Mouse (Mus musculus) hematopoietic stem cell, adult 5-6 weeks (primary cell): ENCODE results near the gene Nop2. TPM values are rescaled to one million over a fixed set of nuclear protein-coding genes. Genes with fewer than 3 reads are reported as not detected.
"Not testable (repeated sequence)": the region's sequence is repeated elsewhere in the genome, so short reads cannot be mapped to it uniquely, and the experiment has no call there.

Experiments
- ATAC-seq, 2 experiments: fragments of 125-278 bp in 1 of 2; replicated peaks in 1 of 2; 2 replicates each; pipeline ENCODE4 v1.8.0; 2016 to 2017; ENCODE audit warnings: inconsistent platforms in 2 of 2, mild to moderate bottlenecking in 2 of 2, moderate number of reproducible peaks in 2 of 2, low read depth in 1 of 2, moderate TSS enrichment in 1 of 2; ENCODE audit not compliant: low FRiP score in 2 of 2, poor library complexity in 2 of 2, severe bottlenecking in 2 of 2, insufficient read depth in 1 of 2, low TSS enrichment in 1 of 2
- total RNA-seq: library from RNA; stranded (forward); fragments of 172-1452, 232-1000 nt; gene quantifications from 2 replicates; pipeline ENCODE4 v1.2.3, GENCODE M21; 2017

Nop2 gene
- total RNA-seq, 1 experiment from 2014 or later = 63.4 TPM

DNA sequence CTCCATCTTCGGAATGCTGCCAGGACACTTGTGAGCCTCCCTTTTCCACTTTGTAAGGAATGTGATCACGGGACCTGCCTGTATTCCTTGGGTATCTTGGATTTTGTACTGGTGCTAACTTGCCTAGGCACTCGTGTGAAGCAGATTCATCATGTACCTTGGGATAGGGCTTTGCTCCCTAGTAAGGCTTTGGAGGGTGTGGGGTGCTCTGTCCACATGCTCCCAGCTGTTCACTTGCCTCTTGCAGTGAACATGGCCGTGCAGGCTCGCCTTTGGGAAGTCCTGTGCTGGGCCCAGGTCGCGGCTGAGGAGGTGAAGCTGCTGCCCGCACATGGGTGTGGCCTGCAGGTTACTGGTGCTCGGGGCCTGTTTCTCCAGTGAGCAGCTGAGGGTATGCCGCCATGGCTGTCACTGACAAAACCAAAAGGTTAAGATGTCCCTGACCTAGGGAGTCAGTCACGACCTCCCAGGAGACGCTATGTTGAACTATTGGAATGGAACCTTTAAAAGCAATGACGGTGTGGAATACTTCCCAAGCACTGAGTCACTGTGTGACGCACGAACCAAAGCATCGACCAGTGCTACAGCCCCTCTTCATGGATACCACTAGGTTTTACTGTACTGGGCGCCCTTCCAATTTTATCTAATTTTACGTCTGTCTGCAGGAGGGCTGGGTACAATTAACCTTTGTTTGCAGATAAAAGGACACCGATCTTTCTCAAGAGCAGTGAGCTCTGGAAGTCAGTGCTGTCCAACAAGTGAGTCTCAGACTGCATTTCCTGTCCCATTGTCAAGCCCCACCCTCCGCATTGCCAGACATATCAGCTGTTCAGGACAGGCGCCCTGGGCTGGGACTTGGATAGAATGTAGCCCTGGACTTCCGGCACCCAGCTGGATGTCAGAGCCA lies 29.4 kb downstream of the Nop2 start:
- no peak for ATAC-seq

DNA sequence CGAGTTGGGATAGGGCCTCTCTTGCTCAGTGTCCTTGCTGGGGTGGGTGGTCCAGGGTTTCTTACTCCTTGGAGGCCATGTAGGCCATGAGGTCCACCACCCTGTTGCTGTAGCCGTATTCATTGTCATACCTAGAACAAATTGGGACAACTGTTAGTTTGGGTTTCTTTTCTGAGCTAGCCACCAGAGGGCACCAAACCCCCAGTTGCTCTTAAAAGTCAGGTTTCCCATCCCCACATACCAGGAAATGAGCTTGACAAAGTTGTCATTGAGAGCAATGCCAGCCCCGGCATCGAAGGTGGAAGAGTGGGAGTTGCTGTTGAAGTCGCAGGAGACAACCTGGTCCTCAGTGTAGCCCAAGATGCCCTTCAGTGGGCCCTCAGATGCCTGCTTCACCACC lies 30.3 kb downstream of the Nop2 start:
- ATAC-seq = not testable (repeated sequence)

DNA sequence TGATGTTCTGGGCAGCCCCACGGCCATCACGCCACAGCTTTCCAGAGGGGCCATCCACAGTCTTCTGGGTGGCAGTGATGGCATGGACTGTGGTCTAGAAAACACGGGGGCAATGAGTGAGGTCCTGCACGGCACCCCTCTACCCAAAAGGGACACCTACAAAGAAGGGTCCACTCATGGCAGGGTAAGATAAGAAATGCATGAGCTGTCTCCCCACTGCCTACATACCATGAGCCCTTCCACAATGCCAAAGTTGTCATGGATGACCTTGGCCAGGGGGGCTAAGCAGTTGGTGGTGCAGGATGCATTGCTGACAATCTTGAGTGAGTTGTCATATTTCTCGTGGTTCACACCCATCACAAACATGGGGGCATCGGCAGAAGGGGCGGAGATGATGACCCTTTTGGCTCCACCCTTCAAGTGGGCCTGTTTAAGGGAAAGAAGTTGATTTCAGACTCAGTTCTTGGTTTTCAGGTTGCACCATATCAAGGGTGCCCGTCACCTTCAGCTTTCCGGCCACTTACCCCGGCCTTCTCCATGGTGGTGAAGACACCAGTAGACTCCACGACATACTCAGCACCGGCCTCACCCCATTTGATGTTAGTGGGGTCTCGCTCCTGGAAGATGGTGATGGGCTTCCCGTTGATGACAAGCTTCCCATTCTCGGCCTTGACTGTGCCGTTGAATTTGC lies 31.1 kb downstream of the Nop2 start:
- ATAC-seq = not testable (repeated sequence)

DNA sequence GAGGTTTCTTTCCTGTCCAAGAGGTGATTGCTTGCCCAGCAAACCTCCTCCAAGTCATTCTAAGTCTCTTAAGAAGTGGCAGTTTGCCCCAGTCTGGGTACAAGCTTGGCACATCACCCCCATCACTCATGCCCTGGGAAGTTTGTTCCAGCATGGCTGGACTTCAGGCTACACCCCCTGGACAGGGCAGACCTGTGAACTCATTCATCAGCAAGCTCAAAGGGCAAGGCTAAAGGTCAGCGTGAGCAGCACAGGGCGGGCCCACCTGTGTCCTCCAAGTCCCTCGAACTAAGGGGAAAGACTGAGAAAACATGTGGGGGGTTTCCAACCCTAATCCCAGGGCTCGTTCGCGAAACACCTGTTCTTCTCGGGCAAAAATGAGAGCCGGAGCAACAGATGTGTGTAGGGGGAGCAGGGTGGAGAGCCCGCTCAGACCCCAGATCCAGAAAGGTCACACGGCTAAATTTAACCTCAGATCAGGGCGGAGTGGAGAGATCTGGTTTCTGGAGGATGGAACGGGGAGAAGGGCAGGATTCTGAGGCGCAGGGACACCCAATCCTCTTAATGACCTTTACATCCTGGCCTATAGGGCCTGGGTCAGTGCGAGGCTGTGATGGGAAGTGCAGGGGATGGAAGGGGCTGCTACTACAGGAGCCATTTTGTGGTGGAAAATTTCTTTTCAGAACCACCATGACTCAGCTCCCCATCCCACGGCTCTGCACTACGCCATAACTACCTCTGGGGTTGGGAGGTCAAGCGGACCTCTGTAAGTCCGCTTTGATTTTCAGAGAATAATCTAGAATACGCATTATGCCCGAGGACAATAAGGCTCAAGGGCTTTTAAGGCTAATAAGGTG lies 32.3 kb downstream of the Nop2 start:
- peak in 1 of 2 experiments; percentile 8; a peak in 1 of 4 replicates for ATAC-seq

DNA sequence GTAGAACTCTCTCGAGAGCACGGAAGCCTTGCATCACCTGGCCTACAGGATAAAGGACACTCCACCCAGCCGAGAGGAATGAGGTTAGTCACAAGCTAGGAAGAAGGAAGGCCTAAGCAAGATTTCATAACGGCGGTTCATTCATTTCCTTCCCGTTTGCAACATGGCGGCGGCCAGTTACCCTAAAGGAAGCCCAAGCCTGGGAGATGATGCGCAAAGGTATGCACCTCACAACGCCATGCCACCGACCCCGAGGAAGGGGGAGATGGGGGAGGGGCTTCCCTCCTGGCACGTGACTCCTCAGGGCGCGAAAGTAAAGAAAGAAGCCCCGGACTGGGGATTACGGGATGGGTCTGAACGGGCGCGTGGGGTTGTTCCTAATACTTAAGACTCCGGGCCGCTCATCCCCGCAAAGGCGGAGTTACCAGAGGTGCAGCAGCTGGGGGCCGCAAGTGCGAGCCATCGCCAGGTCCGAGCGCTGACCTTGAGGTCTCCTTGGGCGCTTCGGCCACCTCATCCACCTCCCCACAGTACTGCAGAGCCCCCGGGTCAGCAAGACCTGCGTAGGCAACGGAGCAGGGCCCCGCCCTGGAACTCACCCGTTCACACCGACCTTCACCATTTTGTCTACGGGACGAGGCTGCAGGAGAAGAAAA lies 33.1 kb downstream of the Nop2 start:
- ATAC-seq = peak; percentile 6 to 27; a peak in 2 of 4 replicates

DNA sequence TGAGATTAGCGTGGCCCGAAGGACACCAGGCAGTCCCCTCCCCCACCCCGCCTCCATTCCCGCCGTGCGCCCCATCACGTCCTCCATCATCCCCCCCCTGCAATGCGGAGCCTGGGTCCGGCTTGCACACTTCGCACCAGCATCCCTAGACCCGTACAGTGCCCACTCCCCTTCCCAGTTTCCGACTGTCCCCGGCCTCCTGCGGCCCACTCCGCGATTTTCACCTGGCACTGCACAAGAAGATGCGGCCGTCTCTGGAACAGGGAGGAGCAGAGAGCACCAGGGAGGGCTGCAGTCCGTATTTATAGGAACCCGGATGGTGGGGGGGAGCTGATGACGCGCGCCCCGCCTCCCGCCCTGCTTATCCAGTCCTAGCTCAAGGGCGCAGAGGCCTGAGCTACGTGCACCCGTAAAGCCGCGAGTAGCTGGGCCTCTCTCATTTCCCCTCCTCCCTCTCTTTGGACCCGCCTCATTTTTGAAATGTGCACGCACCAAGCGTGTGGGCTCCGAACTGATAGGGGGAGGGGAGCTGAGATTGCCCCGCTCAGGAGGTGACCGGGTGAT lies 33.7 kb downstream of the Nop2 start:
- peak; percentile 81 to 89 for ATAC-seq

DNA sequence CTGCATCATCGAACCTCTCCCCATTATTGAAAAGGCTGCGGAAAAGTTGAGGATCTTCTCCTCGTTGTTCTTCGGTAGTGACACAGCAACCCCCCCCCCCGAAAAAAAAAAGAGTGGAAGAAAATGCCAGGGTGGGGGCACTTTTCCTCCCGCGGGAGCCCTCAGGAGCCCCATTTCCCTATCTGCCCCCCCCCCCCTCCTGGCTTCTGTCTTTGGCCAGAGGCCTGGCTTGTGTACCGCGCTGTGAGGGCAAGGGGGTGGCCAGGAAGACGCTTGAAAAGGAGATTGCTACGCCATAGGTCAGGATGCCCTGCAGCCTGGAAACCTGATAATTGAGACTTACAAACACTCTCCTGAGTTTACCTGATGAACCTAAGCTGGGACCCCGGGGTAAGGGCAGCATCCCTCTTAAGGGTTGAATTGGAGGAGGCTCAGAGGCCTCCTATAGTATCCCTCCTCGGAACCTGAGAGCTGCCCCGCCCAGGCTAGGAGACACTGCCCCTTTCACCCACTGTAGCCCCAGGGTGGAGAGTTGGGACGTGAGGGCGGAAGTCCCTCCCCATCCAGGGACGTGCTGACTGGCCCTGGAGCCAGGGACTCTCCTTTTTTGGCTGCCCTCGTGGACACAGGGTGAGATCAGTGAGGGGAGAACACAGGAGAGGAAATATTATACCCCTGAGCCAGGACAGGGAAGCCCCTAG lies 34.5 kb downstream of the Nop2 start, which contains the start of gene Gapdh:
TSS of gene Gapdh (minus strand) at position 417 of the 701 bp plus-strand sequence.
- ATAC-seq = peak; percentile 27 to 42; a peak in 2 of 4 replicates

DNA sequence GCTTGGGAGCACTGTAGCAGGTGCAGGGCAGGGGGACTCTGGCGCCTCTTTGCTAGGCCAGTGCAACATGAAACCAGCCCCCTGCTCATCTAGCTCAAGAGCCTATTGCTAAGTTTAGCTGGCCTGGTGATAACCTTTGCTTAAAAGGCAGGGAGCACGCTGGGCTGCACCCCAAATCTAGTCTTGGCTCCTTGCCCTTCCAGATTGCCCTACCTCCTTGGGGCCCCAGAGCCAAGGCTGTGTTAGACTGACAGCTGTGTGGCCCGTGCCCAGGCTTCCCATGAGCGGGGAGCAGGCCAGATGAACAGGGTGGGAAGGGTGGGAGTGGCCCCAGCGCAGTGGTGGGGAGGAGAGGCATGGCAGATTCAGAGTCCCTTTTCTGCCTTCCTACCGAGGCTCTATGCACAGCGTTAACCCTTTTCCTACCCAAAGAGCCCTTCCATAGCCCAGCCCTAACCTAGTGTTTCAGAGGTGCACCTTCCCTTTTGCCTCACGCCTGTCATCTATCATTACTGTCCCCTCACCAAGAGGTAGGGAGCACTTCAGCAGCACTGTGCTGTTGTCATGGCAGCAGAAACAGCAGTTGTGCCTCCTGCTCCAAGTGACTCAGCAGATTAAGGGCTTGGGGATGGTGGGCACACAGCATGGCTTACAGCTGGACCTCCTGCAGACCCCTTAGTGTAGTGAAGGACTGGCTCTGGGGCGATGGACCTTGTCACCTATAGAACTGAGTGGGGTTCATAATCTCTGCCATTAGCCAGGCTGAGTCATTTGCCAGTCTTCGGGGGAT lies 35.3 kb downstream of the Nop2 start:
- no peak for ATAC-seq

DNA sequence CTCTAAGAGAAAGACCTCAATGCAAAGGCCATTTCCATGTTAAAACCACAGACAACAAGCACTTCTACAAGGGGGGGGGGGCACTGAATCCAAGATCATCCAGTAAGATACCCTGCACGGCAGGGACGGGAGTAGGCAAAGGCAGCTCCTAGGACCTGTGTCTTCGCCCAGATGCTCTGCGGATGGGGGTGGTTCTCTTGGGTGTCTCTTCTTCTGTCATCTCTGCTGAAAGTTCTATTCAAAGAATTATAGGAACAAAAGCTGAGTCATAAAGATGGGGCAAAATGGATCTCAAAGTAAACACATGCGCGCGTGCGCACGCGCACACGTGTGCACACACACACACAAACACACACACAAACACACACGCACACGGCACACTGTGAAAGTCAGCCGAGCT lies 36.4 kb downstream of the Nop2 start:
- ATAC-seq = no peak

DNA sequence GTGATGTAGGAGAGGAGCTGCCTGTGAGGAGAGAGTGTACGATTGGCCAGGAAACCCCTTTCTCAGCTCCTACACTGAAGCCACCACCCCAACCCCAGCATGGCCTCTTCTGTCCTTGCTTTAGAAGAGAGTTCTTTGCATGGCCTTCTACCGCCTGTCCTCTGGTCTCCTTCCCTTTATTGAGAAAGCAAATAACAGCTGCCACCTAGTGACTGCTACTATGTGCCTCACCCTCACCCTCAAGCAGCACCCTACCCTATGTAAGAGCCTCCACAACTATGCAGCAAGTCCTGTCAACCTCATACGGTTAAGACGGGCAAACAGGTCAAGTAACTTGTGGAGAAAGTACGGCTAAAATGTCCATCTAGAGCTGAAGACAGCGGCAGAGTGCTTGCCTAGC lies 38.5 kb downstream of the Nop2 start:
- no peak for ATAC-seq

DNA sequence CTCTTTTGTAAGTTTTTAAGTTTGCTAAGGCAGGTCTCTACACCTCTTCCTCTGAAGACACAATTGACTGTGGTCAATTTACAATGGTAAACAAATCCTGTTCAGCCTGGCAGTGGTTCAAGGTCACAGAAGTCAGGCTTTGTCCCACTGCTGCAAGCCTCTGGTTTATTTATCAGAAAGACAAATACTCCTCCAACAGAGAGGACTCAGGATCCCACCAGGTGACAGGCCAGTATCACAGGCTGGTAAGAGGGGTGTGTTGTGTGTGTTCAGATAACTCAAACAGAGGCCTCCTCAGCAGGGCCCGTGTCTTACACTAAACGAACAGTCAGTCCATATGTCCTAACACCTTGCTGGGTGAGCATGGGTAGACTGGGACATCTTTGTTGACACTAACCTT lies 40.8 kb downstream of the Nop2 start:
- no peak for ATAC-seq

DNA sequence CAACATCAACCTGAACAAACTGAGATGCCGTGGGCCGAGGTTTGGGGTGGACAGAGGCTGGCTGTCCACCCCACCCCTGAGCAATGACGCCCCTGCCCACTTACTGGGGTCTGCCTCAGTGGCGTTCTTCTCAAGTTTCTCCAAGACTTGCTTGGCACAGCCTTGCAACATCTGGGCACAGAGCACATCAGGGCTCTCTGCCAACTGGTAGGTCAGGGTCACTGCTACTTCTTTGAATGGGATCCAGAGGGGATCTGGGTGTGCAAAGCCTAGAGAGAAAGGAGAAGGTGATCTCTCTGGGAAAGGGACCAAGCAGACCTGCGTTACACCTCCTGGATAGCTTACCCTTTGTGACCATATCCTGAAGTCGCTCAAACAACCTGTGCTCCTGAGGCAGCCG lies 41.5 kb downstream of the Nop2 start:
- ATAC-seq = no peak

DNA sequence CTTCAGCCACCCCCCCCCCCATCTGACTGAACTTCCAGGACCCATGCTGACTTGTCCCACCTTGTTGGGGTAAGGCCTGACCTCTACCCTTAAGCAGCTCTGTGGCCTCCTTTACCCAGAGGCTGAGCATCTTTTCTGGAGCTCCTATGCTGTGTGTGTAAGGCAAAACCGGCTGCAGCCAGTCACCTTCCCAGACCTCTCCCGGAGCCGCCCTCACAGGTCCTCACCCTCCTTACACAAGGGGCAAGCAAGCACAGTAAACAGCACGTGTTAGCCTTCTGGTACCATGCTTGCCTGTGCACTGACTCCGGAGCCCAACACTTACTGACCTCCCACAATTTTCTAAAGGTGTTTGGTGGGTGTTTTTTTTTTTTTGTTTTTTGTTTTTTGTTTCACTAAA lies 43.8 kb downstream of the Nop2 start:
- ATAC-seq = no peak

DNA sequence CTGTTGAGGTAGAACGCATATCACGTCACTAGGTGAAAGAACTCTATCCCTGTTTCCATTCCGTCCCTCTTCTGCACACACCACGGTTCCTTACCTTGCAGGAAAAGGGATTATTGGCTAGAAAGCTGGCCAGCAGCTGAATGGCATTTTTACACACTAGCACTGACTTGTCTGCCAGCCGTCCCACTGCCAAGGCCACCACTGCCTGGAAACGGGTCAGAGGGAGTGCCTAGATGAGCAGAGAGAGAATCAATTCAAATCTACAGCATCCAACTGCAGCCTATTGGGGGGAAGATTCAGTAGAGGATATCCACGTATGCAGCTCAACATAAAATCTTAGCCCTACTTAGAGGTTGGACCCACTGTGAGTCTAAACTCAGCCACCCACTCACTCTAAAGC lies 47.9 kb downstream of the Nop2 start:
- ATAC-seq = no peak

DNA sequence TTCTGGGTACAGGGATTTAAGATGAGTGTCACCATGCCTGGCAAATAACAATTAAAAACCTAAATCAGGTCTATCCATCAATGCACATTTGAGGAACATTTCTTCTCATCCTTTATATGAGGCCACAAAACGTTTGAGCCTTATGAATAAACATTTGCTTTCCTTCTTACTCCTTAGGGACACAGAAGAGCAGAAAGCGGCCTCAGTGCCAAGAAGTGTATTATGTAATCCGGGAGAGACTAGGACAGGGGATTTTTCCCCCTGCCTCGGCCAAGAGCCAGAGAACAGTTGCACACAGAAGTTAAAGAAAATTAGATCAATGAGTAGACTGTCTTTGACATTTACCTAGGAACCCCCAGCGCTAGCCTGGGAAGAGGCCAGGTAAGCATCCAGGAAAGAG lies 50.4 kb downstream of the Nop2 start:
- ATAC-seq = no peak

DNA sequence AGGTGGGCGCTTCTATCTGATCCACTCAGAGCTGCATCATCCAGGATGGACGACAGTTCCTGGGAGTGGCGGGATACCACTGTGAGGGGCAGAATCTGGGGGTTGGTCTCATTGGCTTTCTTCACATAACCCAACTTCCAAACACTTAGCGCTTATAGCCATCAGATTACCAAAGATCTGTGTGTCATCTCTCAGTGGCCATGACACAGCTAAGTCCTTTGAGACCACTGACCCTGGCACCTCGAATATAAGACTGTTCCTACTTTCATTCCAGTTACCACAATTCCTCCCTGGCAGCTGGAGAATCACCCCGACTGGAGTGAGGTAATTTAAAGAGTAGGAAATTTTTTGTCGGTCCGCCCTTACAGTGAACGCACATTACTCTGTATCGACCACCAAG lies 54.5 kb downstream of the Nop2 start:
- ATAC-seq = no peak
